Mouse (Mus musculus): ENCODE data around the gene Cox6b1. TPM values are rescaled to one million over a fixed set of nuclear protein-coding genes. Genes with fewer than 3 reads are reported as not detected.

The Cox6b1 gene
- total RNA-seq (2015), result 325 and 346 TPM in 2 replicates
- total RNA-seq (2017), result 428 and 592 TPM in 2 replicates

GRCm38 (mm10) chr7:30625530-30626384 is at the start of gene Cox6b1:
Cox6b1 (minus strand) TSS chr7:30626151.
- peak; percentile 99 for ATAC-seq (replicated peaks; ENCODE audit: poor library complexity)

- no peak for ATAC-seq (replicated peaks; ENCODE audit: poor library complexity)
These were observed 45.5 kb upstream of the Cox6b1 start, which contains the start of gene Pmis2 for GRCm38 (mm10) chr7:30671480-30671879. Pmis2 (minus strand) TSS chr7:30671605.

- ATAC-seq (replicated peaks; ENCODE audit: poor library complexity), result peak; percentile 72
These were observed 43.3 kb upstream of the Cox6b1 start for GRCm38 (mm10) chr7:30669229-30669628.

GRCm38 (mm10) chr7:30665321-30665720 is 39.4 kb upstream of the Cox6b1 start:
- ATAC-seq (replicated peaks; ENCODE audit: poor library complexity), result no peak

GRCm38 (mm10) chr7:30664529-30665200 is 38.7 kb upstream of the Cox6b1 start, which contains the start of gene Haus5:
Haus5 (minus strand) TSS chr7:30664994.
- ATAC-seq (replicated peaks; ENCODE audit: poor library complexity), result peak; percentile 99

- ATAC-seq (replicated peaks; ENCODE audit: poor library complexity), result peak; percentile 99
These were observed 23.9 kb upstream of the Cox6b1 start, which contains the start of gene Rbm42 for GRCm38 (mm10) chr7:30649591-30650540. Rbm42 (minus strand) TSS chr7:30650317.

- no peak for ATAC-seq (replicated peaks; ENCODE audit: poor library complexity)
These were observed 13.1 kb upstream of the Cox6b1 start for GRCm38 (mm10) chr7:30639083-30639482.

- no peak for ATAC-seq (replicated peaks; ENCODE audit: poor library complexity)
These were observed 10.4 kb upstream of the Cox6b1 start for GRCm38 (mm10) chr7:30636395-30636794.

GRCm38 (mm10) chr7:30635752-30636151 is 9.8 kb upstream of the Cox6b1 start, which contains the start of gene Etv2:
Etv2 (minus strand) TSS chr7:30635852.
- ATAC-seq (replicated peaks; ENCODE audit: poor library complexity), result no peak

- peak; percentile 92 for ATAC-seq (replicated peaks; ENCODE audit: poor library complexity)
These were observed 8.7 kb upstream of the Cox6b1 start for GRCm38 (mm10) chr7:30634621-30635020.

GRCm38 (mm10) chr7:30633762-30634412 is 7.9 kb upstream of the Cox6b1 start:
- 0 out of 2 replicates have a peak, but pooled peaks have one; percentile 20 for ATAC-seq (replicated peaks; ENCODE audit: poor library complexity)

GRCm38 (mm10) chr7:30629013-30629412 is 3.1 kb upstream of the Cox6b1 start:
- ATAC-seq (replicated peaks; ENCODE audit: poor library complexity), result no peak

GRCm38 (mm10) chr7:30626647-30627046 is 696 bp upstream of the Cox6b1 start:
- ATAC-seq (replicated peaks; ENCODE audit: poor library complexity), result no peak

- peak; percentile 69 for ATAC-seq (replicated peaks; ENCODE audit: poor library complexity)
These were observed 6.7 kb downstream of the Cox6b1 start for GRCm38 (mm10) chr7:30619202-30619601.

GRCm38 (mm10) chr7:30618658-30619057 is 7.3 kb downstream of the Cox6b1 start:
- ATAC-seq (replicated peaks; ENCODE audit: poor library complexity), result no peak

GRCm38 (mm10) chr7:30615049-30615760 is 10.7 kb downstream of the Cox6b1 start:
- no peak for ATAC-seq (replicated peaks; ENCODE audit: poor library complexity)

GRCm38 (mm10) chr7:30614454-30614853 is 11.5 kb downstream of the Cox6b1 start:
- ATAC-seq (replicated peaks; ENCODE audit: poor library complexity), result peak; percentile 84

- peak; percentile 74 for ATAC-seq (replicated peaks; ENCODE audit: poor library complexity)
These were observed 12.3 kb downstream of the Cox6b1 start for GRCm38 (mm10) chr7:30613529-30614112.

Data from megakaryocyte progenitor cell, adult 5-6 weeks (primary cell).